Mouse (Mus musculus) ovary, postnatal 36 days (tissue): ENCODE results near the gene Ctcfl.
A peak's percentile ranks its signal among the peaks of the same experiment; 100 is the strongest.

Experiments
- DNase-seq: peaks from one replicate; pipeline ENCODE4 v3.0.0; 2022; ENCODE audit warnings: low spot score, mixed read lengths

Ctcfl gene

DNA sequence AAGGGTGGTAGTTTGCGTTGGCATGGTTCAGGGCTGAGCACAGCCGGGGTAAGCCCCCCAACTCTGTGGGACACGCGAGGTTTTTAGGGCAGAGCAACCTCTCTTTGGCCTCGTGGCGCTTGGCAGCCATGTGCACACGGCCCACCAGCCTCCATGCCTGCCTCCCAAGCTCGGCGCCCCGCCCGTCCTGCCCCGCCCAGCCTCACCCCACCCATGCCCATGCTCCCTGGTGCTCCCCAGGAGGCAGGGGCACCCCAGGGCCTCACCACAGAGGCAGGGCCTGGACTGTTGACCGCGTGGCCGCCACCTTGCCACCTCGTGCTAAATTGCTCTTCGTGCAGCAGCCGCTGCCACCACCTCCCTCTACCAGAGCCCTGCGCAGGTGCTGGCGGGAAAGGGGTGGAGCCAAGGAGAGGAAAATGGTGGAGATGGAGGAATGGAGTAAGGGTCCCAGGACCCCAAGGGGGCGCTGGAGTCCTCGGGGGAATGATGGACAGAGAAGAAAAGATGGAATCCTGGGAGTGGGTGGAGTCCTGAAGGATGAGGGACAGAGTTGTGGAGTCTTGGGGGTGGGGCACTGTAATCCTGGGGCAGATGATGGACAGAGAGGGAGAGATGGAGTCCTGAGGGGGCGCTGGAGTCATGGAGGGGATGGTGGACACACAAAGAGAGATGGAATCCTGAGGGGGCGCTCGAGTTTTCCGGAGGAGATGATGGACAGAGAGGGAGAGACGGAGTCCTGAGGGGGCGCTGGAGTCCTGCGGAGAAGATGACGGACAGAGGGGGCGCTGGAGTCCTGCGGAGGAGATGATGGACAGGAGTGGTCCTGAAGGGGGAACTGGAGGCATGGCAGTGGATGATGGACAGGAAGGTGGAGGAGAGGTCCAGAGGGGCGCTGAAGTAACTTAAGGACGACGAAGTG is at the start of gene Ctcfl:
Ctcfl (minus strand) TSS at position 503 of the 922 bp plus-strand sequence.
- no peak for DNase-seq

DNA sequence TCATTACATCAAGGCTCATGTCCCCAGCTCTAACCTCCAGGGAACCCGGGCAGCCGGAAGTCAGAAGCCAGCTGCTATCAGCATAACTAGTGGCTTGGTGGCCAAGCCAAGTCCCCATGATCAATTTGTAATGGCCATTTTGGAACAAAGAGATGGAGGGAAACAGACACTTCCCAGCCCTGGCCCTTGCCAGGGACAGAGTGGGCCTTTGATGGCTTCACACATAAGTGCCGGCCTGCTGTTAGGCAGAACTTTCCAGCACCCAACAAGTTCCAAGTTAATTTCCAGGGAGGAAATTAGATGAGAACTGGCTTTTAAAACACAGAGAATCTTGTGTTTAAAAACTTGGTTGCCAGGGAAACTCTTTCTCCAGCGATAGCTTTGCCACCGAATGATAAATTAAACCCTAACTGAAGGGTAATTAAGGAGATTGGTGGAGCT is 49.1 kb upstream of the Ctcfl start:
- no peak for DNase-seq

DNA sequence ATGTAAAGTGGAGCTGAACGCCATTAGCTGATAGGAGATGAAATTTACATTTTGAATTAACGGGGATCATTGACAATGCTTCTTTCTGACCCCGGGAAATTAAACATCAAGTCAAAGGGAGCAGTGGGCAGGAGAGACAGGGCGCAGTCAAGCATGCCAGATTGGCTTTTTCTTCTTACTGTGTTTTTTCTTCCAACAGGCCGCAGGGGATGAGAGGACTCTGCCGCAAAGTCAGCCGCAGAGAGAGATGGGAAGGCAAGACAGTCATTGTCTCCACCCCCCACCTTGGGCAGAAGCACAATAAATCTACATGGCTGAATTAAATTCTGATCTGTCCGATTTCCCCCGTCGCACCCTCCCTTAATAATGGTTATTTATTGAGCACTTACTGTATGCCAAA is 46.0 kb upstream of the Ctcfl start:
- DNase-seq: no peak

DNA sequence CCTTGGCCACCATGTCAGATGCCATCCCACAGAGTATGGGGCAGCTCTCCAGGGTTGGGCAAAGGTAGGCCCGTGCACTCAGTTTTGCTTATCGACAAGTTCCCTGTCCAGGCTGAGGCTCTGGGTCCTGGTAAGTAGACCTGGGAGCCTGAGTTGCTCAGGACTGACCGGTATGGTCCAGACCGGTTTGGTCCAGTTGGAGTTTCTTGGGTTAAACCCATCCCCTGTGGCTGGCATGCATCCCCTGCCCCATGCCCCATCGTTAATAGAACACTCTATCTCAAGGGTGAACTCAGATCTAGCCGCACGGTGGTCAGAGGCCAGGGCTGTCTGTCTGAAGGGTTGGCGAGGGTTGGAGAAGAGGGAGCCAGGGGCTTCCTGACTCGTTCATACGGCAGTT is 45.6 kb upstream of the Ctcfl start:
- DNase-seq: no peak

DNA sequence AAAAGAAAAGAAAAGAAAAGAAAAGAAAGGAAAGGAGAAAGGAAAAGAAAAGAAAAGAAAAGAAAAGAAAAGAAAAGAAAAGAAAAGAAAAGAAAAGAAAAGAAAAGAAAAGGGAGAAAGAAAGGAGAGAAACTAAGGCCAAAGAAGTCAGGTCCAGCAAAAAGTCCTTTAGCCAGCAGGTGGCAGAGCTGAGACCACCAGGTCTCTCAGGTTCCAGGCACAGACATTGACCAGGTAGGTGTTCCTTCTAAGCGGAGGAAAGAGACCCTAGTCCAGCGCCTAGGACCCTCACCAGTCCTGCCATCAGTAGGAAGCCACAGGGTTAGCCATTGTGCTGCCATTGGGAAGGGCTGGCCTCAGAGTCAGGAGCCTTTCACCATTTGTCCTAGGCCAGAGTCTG is 45.0 kb upstream of the Ctcfl start:
- no peak for DNase-seq

DNA sequence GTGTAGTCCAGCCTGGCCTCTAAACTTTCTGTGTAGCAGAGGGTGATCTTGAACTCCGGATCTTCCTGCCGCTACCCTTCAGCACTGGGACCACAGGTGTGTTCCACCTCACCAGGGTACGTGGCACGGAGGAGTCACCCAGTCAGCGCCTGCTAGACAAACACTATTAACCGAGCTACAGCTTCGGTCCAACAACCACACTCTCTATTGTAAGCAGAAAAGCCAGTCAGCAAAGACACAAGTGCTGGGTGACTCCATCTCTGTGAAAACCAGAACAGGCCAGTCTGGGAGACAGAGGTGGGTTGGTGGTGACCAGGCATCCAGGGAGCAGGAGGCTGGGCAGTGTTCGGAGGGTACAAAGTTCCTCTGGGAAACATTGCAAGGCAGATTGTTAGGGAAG is 44.1 kb upstream of the Ctcfl start:
- no peak for DNase-seq

DNA sequence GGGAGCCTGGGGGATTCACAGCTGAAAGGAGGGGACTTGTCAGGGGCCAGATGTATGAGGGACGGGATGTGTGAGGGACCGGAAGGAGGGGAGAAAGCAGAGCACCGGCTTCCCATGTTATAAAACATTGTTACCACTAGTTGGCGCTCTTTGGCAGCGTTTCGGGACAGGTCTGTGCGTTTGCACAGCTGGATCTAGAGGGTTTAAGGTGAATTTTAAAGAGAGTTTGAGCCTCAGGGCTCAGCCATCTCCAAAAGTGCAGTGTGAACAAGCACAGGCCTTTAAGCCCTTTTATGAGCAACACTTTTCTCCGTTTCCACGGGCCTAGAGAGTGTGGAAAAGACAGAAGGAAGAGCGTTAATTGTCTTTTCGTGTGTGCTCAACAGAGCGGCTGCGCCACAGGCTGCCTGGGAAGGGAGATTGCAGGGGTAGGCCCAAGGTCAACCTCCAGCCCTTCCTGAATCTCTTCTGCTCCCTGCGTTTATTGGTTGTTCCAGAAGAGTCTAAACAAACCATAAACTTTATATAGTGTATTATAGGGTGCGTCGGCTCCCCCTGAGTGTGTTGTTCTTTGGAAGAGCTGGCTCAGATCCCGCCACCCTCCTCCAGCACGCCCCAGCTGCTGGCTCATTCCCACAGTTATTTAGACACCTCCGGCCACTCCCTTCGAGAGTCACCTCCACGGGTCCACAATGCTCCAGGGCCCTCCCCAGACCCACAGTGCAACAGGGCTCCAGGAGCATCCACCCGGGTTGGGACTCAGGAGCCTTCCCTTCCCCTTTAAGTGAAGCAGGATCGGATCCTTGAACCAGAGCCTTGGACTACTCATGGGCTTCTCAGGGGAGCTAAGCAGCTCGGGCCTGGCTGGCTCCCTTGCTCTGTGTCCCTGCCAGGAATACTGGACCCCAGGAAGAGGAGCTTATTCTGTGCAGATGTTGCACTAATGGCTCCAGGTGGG is 40.3 kb upstream of the Ctcfl start:
- DNase-seq: peak; percentile 71

DNA sequence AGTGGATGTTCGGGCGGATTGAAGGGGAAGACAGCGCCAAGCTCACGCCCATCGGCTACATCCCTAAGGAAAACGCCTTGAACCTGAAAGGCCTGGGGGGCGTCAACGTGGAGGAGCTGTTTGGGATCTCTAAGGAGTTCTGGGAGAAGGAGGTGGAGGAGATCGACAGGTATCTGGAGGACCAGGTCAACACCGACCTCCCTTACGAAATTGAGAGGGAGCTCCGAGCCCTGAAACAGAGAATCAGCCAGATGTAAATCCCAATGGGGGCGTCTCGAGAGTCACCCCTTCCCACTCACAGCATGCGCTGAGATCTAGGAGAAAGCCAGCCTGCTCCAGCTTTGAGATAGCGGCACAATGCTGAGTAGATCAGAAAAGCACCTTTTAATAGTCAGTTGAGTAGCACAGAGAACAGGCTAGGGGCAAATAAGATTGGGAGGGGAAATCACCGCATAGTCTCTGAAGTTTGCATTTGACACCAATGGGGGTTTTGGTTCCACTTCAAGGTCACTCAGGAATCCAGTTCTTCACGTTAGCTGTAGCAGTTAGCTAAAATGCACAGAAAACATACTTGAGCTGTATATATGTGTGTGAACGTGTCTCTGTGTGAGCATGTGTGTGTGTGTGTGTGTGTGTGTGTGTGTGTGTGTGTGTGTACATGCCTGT is 39.2 kb upstream of the Ctcfl start:
- no peak for DNase-seq

DNA sequence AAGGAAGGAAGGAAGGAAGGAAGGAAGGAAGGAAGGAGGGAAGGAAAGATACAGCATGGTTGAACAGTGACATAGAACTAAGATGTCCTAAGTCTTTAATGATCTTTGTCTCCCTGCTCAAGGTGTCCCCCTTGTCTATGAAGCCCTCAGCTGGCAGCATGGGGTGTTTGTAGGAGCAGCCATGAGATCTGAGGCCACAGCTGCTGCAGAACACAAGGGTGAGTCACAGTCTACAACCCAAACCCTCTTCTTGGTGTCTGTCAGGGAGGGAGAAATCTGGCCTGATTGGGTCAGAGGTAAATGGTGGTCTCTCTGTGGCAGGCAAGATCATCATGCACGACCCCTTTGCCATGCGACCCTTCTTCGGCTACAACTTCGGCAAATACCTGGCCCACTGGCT is 38.5 kb upstream of the Ctcfl start:
- DNase-seq: no peak

DNA sequence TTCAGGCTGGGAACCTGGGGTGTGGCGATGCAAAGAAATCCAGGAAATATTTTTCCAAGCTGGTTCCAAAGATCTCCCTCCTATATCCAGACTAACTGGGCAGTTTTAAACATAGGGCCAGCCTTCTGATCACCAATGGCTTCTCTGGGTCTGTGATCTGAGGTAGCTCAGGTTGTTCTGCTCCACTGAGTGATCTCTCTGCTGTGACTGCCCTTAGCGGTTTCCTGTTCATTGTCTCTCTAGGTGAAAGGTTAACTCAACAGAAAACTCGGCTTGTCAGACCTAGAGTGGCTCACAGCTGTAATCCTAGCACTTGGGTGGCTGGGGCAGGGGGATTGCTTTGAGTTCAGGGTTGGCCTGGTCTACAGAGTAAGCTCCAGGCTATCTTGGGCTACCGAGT is 38.1 kb upstream of the Ctcfl start:
- no peak for DNase-seq

DNA sequence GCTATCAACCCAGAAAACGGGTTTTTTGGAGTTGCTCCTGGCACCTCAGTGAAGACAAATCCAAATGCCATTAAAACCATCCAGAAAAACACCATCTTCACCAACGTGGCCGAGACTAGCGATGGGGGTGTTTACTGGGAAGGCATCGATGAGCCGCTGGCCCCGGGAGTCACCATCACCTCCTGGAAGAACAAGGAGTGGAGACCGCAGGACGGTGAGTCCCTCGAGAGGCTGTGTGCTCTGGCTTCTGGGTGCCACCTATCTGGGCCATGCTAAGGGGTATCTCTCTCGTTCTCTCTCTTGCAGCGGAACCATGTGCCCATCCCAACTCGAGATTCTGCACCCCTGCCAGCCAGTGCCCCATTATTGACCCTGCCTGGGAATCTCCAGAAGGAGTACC is 37.6 kb upstream of the Ctcfl start:
- DNase-seq: no peak

DNA sequence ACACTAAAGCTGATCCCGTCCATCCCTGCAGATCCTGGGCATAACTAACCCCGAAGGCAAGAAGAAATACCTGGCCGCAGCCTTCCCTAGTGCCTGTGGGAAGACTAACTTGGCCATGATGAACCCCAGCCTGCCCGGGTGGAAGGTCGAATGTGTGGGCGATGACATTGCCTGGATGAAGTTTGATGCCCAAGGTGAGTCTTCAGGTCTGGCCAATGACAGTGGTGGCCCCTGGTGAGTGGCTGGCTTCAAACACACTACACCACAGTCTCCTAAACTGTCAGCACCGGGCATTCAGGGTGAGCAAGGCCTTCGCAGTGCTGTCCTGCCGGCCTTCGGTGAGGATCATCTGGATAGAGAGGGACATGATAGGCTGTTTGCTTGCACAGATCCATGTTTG is 36.6 kb upstream of the Ctcfl start:
- no peak for DNase-seq

DNA sequence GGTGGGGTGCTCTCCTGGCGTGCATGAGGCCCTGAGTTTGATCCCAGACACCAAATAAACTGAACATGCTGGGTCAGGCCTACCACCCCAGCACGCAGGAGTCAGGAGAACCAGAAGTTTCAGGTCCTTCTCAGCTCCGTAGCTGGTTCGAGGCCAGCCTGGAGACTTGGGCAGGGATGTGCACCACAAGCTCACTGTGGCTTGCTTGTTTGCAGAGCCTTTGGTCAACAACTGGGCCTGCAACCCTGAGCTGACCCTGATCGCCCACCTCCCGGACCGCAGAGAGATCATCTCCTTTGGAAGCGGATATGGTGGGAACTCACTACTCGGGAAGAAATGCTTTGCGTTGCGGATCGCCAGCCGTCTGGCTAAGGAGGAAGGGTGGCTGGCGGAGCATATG is 35.6 kb upstream of the Ctcfl start:
- DNase-seq: no peak

DNA sequence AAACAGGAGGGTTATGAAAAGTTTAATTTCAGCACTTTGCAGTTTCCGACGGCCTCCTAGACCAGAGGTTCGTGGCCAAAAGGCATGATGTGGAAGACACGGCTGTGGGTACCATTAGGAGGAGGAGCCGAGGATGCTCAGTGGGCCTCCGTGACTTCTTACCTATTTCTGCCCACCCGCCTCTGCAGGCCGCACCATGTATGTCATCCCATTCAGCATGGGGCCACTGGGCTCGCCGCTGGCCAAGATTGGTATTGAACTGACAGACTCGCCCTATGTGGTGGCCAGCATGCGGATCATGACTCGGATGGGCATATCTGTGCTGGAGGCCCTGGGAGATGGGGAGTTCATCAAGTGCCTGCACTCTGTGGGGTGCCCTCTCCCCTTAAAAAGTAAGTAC is 35.2 kb upstream of the Ctcfl start:
- no peak for DNase-seq

DNA sequence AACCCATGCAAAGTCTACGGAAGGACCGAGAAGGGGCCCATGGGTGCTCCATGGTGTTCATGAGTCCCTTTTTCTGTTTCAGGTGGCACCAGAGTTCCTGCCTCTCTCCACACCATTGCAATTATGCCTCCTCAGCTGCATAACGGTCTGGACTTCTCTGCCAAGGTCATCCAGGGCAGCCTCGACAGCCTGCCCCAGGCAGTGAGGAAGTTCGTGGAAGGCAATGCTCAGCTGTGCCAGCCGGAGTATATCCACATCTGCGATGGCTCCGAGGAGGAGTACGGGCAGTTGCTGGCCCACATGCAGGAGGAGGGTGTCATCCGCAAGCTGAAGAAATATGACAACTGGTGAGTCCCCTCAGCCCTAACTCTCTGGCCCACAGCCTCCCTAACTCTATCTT is 33.9 kb upstream of the Ctcfl start:
- no peak for DNase-seq

DNA sequence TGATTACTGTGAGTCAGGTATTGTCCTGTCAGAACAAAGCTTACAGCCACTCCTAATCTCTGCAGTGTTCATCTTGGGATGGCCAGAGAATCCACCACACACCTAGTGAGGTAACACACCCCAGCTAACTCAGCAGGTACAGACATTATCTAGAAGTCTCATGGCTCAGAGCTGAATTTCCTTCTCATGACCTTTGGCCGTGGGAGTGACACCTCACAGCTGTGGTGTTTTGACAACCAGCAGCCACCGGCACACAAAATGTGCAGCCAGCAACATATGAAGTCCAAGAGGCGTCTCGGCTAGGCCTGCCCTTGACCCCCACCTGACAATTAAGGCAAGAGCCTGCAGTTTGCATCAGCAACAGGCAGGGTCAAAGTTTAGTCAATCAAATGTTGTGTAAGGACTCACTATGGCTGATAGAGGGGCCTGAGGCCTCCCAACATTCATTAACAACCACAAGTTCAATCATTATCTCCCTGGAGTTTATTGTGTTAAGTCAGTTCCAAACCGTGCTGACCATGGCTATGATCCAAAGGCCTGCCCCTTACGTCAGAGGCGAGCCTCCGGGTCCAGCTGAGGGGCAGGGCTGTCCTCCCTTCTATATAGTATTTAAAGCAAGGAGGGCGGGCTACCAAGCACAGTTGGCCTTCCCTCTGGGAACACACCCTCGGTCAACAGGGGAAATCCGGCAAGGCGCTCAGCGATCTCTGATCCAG is 33.3 kb upstream of the Ctcfl start, which contains the start of gene Pck1:
Pck1 (plus strand) TSS at position 613 of the 716 bp plus-strand sequence.
- peak; percentile 32 for DNase-seq

DNA sequence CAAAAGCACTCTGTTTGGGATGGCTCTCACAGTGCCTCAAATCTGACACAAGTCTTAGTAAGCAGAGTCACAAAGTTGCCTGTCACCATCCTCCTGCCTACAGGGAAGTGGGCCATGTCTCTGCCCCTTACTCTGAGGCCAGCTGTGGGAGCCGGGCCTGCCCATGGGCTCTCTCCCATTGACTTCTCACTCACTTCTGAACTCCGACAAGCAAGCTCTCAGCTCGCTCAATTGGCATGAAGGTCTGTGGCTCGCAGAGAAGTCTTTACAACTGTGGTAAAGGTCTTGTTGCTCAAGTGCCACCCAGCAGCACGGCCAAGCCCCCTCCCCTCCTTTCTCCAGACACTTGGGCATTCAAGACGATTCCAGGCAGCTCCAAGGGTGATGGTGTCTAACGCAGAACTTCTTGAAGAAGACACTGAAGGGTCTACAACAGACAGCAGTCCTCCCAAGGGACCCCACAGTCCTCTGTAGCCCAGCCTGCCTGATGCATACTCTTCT is 32.5 kb upstream of the Ctcfl start:
- no peak for DNase-seq

DNA sequence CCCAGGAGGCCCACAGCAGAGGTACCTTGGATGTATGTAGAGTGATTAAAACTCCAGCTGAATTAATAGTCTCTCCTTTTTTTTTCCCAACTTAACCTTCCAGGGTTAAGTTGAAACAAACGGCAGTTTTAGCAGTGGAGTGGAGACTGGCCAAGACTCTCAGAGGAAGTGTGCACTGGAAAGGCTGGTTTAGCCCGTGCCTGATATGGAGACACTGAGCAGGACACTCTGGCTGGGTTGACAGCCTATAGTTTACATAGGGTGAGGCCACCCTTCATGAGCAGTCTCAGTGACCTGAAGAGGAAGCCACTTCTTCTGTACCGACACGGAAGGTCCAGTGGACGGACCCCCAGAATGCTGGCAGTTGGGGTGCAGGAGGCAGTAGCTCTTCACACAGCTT is 32.0 kb upstream of the Ctcfl start:
- DNase-seq: no peak

DNA sequence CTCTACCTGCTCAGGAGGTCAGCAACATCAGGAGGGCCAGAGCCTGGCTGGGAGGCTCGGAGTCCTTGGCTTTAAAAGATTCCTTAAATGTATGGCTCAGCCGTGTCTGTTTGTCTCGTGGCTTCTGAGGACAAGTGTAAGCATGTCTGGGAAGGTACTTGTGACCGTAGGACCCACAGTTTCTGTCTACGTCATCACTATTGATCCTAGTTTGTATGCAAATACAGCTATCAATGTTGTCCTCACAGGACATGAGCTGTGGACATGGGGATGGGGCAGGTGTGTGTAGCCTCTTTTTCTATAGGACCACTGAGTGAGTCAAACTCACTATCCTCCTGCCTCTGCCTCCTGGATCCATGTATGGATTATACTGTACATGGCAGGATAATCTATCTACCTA is 28.7 kb upstream of the Ctcfl start:
- no peak for DNase-seq

DNA sequence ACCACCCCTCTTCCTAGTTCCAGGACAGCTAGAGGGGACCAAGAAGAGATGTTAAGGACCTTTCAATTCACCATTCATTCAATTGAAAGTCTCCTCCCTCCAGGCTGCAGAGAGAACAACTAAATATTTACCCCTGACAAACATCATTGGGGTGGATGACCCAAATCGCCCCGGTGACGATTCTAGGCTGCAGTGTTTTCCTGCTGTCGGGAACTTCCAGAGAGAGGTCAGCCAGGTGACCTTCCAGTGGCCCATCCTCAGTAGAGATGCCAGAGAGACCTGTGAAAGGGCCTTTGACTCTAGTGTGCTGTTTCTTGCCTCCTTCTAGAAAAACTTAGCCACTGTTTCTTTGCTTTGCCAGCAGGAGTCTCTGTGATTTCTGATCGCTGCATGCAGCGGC is 27.4 kb upstream of the Ctcfl start:
- no peak for DNase-seq

DNA sequence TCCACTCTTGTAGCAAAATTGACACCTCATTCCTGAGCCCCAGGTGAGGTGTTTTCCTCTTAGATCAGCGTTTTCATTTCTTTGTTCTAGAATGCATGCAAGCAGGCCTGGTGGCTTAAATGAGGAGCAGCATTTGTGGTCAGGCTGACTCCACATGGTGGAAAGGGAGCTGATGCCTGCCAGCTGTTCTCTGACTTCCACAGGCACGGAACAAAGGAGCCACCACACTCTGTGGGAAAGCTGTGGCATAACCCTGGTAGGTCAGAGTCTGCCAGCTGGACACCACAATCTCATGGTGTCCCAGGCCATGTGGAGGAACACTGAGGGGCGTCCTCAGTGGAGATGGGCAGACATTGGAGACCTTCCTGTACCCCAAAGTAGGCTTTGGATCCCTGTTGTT is 26.5 kb upstream of the Ctcfl start:
- no peak for DNase-seq
